Mouse (Mus musculus) neural tube, embryonic 14.5 days (tissue): ENCODE results near the gene Arhgef17. TPM values are rescaled to one million over a fixed set of nuclear protein-coding genes. Genes with fewer than 3 reads are reported as not detected.

Experiments
- ATAC-seq: fragments of 200-750 bp; cut with Nextera tagmentation; 2 replicates; pipeline ENCODE4 v1.8.0; 2017; ENCODE audit warnings: low read depth, mild to moderate bottlenecking, moderate TSS enrichment, moderate library complexity
- H3K27ac ChIP-seq: fragments of 300-500 bp; sonication (generic); 2 replicates; pipeline ENCODE4 v1.5.1; 2014; ENCODE audit warnings: low read depth, mild to moderate bottlenecking, control low read depth, low read length, moderate library complexity, mixed read lengths
- H3K27me3 ChIP-seq: fragments of 300-500 bp; sonication (generic); 2 replicates; pipeline ENCODE4 v1.6.1; 2014; ENCODE audit warnings: low read length; ENCODE audit not compliant: control insufficient read depth, insufficient read depth
- H3K36me3 ChIP-seq: fragments of 300-500 bp; sonication (generic); 2 replicates; pipeline ENCODE4 v1.6.1; 2014; ENCODE audit warnings: low read length, mixed read lengths; ENCODE audit not compliant: control insufficient read depth, insufficient read depth
- H3K4me1 ChIP-seq: fragments of 300-500 bp; sonication (generic); 2 replicates; pipeline ENCODE4 v1.6.1; 2014; ENCODE audit warnings: low read length; ENCODE audit not compliant: control insufficient read depth, insufficient read depth
- H3K4me2 ChIP-seq: fragments of 300-500 bp; sonication (generic); 2 replicates; pipeline ENCODE4 v1.6.1; 2014; ENCODE audit warnings: mild to moderate bottlenecking, low read depth, low read length, control low read depth
- H3K4me3 ChIP-seq: fragments of 300-500 bp; sonication (generic); 2 replicates; pipeline ENCODE4 v1.5.1; 2014; ENCODE audit warnings: low read depth, low read length, control low read depth, mixed read lengths
- H3K9ac ChIP-seq: fragments of 300-500 bp; sonication (generic); replicated peaks from 2 replicates; pipeline ENCODE4 v1.6.1; 2014; ENCODE audit warnings: low read depth, mild to moderate bottlenecking, control low read depth, low read length, mixed read lengths
- H3K9me3 ChIP-seq: fragments of 300-500 bp; sonication (generic); 2 replicates; pipeline ENCODE4 v1.6.1; 2016; ENCODE audit warnings: low read length; ENCODE audit not compliant: control insufficient read depth
- WGBS: fragments of 180-500 bp; shearing (Covaris S2); extraction: QIAGEN DNeasy Blood & Tissue Kit; methylation state at CpG from one replicate; pipeline ENCODE4 v1.1.7; 2014; 5-methylcytosine and 5-hydroxymethylcytosine counted together
- polyA plus RNA-seq: library from polyadenylated mRNA; unstranded; fragments of >200 nt; fragmentation: Nextera tagmentation; extraction: Ambion mirVana; gene quantifications from 2 replicates; pipeline ENCODE4 v1.2.1, GENCODE M21; 2014

The Arhgef17 gene
- polyA plus RNA-seq, 1 experiment from 2014 or later, result 12.1 TPM

GRCm38 (mm10) chr7:100932481-100933007 is 637 bp upstream of the Arhgef17 start:
- peak; percentile 71 for ATAC-seq
- 0% methylated on average over 27 of the region's 27 CpGs for WGBS
- Histone ChIP-seq H3K9me3 (no peaks in the 10 kb centered on the region), H3K4me2 (peak overlapping the region; percentile 69), H3K4me3 (peak overlapping the region; percentile 45), H3K9ac (0 out of 2 replicates have a peak overlapping the region, but pooled peaks have one; percentile 21), H3K27ac (peak overlapping the region; percentile 57; the same call in 1 of the 2 replicates), H3K27me3 (peaks cover 14% of the 10 kb centered on the region), H3K4me1 (peaks cover 16% of the 10 kb centered on the region), H3K36me3 (no peaks in the 10 kb centered on the region)

GRCm38 (mm10) chr7:100931316-100931925 is 486 bp downstream of the Arhgef17 start:
- WGBS, result under 1% methylated on average over 69 of the region's 73 CpGs
- peaks cover 20% of the 10 kb centered on the region for H3K4me1 ChIP-seq
- H3K27ac ChIP-seq, result peak overlapping the region; percentile 74

DNA sequence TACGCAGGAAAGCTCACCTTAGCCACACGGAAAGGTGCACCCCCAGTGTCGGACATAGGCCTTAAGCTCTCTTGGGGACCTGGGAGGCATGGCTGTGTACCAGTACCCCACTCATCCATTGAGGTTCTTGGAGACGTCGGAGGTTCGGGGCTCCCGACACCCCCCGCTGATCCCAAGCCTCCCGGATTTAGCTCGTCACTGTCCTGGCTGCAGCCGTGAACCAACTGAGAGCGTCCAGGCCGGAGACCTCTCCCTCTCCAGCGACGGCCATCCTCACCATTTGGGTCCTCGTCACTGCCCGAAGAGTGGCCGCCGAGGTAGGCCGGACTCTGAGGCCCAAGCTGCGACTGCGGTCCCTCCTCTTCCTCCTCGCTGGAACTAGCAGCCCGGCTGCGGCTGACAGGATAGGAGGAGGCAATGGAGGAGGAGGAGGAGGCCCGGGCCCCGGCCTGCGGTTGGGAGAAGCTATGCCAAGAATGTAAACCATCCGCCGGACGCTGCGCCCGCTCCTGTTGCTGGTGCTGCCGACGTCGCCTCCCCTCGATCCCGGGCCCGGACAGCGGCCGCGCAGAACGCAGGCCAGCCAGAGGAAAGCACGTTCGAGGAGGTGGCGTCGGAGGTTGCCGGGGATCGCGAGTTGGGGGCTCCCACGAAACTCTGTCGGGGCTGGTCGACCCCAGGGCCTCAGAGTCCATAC is 1.1 kb downstream of the Arhgef17 start:
- peak overlapping the region; percentile 57 for H3K9ac ChIP-seq
- H3K4me2 ChIP-seq, result peak overlapping the region; percentile 69
- peaks cover 22% of the 10 kb centered on the region for H3K4me1 ChIP-seq
- WGBS, result 4% methylated on average over 51 of the region's 53 CpGs
- no peaks in the 10 kb centered on the region for H3K36me3 ChIP-seq
- no peaks in the 10 kb centered on the region for H3K9me3 ChIP-seq
- H3K27me3 ChIP-seq, result peaks cover 14% of the 10 kb centered on the region
- H3K27ac ChIP-seq, result no peak overlapping the region; the same call in 1 of the 2 replicates
- H3K4me3 ChIP-seq, result peak overlapping the region; percentile 45
- ATAC-seq, result no peak

More at GRCm38 (mm10) chr7:100931316-100931925, 486 bp downstream of the Arhgef17 start:
- peak; percentile 32 for ATAC-seq
- peak overlapping the region; percentile 57 for H3K9ac ChIP-seq
- H3K4me2 ChIP-seq, result peak overlapping the region; percentile 69
- peaks cover 14% of the 10 kb centered on the region for H3K27me3 ChIP-seq
- peak overlapping the region; percentile 45 for H3K4me3 ChIP-seq
- no peaks in the 10 kb centered on the region for H3K36me3 ChIP-seq
- no peaks in the 10 kb centered on the region for H3K9me3 ChIP-seq

- no peak overlapping the region; the same call in 1 of the 2 replicates for H3K4me3 ChIP-seq
- peaks cover 22% of the 10 kb centered on the region for H3K4me1 ChIP-seq
- no peak overlapping the region for H3K27ac ChIP-seq
- WGBS, result 81% methylated on average over 19 of the region's 19 CpGs
- ATAC-seq, result no peak
- H3K9ac ChIP-seq, result 0 out of 2 replicates have a peak overlapping the region, but pooled peaks have one; percentile 7
- H3K9me3 ChIP-seq, result no peaks in the 10 kb centered on the region
- H3K27me3 ChIP-seq, result peaks cover 14% of the 10 kb centered on the region
- H3K4me2 ChIP-seq, result peak overlapping the region; percentile 69
- no peaks in the 10 kb centered on the region for H3K36me3 ChIP-seq
Measured at GRCm38 (mm10) chr7:100929639-100930303, 2.1 kb downstream of the Arhgef17 start.

- WGBS, result 63% methylated on average over 9 of the region's 9 CpGs
- ATAC-seq, result no peak
- H3K9me3 ChIP-seq, result no peaks in the 10 kb centered on the region
- peaks cover 22% of the 10 kb centered on the region for H3K4me1 ChIP-seq
- H3K4me3 ChIP-seq, result peak overlapping the region; percentile 13; the same call in 1 of the 2 replicates
- no peak overlapping the region for H3K27ac ChIP-seq
- H3K9ac ChIP-seq, result 0 out of 2 replicates have a peak overlapping the region, but pooled peaks have one; percentile 7
- no peaks in the 10 kb centered on the region for H3K36me3 ChIP-seq
- H3K27me3 ChIP-seq, result peaks cover 14% of the 10 kb centered on the region
- H3K4me2 ChIP-seq, result peak overlapping the region; percentile 69
Measured at GRCm38 (mm10) chr7:100928456-100928855, 3.5 kb downstream of the Arhgef17 start.

DNA sequence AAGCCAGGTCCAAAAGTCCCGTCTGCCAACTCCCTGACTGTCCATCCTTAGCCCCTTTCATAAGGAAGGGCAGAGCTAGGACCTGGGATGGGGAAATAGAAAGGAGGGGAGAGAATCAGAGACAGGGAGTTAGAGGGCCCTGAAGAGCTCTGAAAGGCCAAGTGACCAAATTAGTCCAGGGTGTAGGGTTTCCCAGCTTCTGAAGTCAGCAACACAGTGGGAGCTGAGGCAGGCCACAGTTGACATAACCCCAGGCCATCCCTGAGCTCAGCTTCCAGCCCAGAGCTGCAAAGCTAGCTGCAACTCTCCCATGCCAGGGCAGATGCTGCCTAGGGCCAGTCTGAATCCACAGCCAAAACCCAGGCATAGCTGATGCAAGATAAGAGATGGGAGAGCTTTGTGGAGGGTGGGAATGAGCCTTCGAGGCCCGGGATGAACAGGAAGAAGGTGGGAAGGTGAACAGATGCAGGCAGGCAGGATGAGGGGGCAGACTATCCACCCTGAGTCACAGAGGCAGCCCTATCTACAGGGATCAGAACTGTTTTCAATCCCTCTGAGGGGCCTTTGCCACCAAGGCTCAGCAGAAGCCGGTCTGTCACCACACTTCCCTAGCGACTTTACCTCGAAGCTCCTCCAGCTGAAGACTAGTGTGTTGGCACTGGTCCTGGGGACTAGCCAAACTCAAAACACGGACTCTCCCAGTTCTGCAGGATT is 4.5 kb downstream of the Arhgef17 start:
- no peak overlapping the region for H3K9ac ChIP-seq
- H3K4me2 ChIP-seq, result peak overlapping the region; percentile 69
- peaks cover 13% of the 10 kb centered on the region for H3K27me3 ChIP-seq
- no peak overlapping the region for H3K27ac ChIP-seq
- no peaks in the 10 kb centered on the region for H3K36me3 ChIP-seq
- no peaks in the 10 kb centered on the region for H3K9me3 ChIP-seq
- WGBS, result 43% methylated on average over 7 of the region's 7 CpGs
- peak overlapping the region; percentile 1; the same call in 1 of the 2 replicates for H3K4me3 ChIP-seq
- H3K4me1 ChIP-seq, result peaks cover 22% of the 10 kb centered on the region
- ATAC-seq, result no peak

DNA sequence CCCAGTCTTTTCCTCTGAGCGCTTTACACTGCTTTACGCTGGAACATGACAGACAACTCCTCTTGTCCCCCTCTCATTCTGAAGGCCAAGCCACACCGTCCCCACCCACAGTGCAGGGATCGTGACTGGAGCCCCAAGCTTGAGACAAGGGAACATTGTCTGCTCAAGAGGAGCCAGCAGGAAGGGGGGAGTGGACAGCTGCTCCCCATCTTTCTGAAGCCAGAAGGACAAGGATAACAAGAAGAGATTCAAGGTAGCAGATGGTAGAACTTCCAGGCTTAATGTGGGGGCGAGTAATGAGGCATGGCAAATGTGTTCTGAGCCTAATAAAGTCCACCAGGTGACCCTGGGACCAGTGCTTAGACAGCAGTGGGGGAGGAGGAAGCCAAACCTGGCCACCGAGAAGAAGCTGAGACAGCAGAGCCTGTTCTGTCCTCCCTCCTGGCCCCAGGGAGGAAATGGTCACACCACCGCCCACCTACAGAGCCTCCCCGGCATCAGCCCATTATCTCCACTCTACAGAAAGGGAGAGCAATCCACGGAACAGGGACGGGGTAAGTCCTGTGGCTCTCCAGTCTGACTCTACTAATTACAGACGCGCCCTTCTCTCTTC is 5.5 kb downstream of the Arhgef17 start:
- no peak overlapping the region for H3K27ac ChIP-seq
- H3K9me3 ChIP-seq, result no peaks in the 10 kb centered on the region
- no peak for ATAC-seq
- H3K4me1 ChIP-seq, result peaks cover 13% of the 10 kb centered on the region
- peak overlapping the region; percentile 69 for H3K4me2 ChIP-seq
- 31% methylated on average over 12 of the region's 12 CpGs for WGBS
- H3K4me3 ChIP-seq, result peak overlapping the region; percentile 1; the same call in 1 of the 2 replicates
- peaks cover 4% of the 10 kb centered on the region; the same call in 1 of the 2 replicates for H3K27me3 ChIP-seq
- no peaks in the 10 kb centered on the region for H3K36me3 ChIP-seq
- H3K9ac ChIP-seq, result no peak overlapping the region
